Mouse (Mus musculus): Measurements from ENCODE around the gene Sohlh1.

DNA sequence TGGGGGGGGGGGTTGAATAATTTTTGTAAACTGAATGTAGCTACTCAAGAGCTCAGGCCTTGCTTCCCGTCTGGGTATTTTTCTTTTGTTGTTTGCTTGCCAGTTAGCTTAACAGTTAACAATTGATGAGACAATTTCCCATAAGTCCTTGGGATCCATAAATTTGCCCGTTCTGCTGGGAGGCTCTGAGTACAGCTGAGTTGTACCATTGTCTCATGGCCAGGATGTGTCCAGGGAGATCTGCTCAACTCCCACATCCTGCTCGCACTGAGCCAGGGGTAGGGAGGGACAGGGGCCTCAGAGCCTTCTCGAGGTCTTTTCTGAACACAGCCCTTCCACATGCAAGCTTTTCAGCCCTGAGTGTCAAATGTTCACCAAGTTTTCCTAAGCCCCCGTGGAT lies 49.0 kb downstream of the Sohlh1 start:
- TF ChIP-seq CTCF (IDR thresholded peaks at IDR 0.05; ENCODE audit: borderline replicate concordance, insufficient read depth, low read depth, low read length) = no peak
- TF ChIP-seq POLR2A (IDR thresholded peaks at IDR 0.05; ENCODE audit: borderline replicate concordance, insufficient read depth, low read length) = no peak

Measured in cerebellum, adult 2 months (tissue).